Mouse (Mus musculus) MEL (cell line): Measurements from ENCODE around the gene Agr3.

Source experiments
- CTCF ChIP-seq, 3 experiments: IDR thresholded peaks in 2 of 3; conservative IDR thresholded peaks in 1 of 3; 2 replicates each; pipeline ENCODE4 v1.5.1; 2011 to 2012; ENCODE audit warnings: low read length in 3 of 3, low read depth in 2 of 3, mild to moderate bottlenecking in 2 of 3, improper control_type of control experiment in 1 of 3, inconsistent platforms in 1 of 3, mixed read lengths in 1 of 3, moderate library complexity in 1 of 3; ENCODE audit not compliant: control insufficient read depth in 1 of 3, insufficient read depth in 1 of 3, poor library complexity in 1 of 3, severe bottlenecking in 1 of 3
- EP300 ChIP-seq, 2 experiments: IDR thresholded peaks; 2 replicates each; pipeline ENCODE4 v1.6.1; 2011; ENCODE audit warnings: improper control_type of control experiment in 2 of 2, low read length in 2 of 2, low read depth in 1 of 2, mild to moderate bottlenecking in 1 of 2
- ETS1 ChIP-seq: IDR thresholded peaks from 2 replicates; pipeline ENCODE4 v1.6.1; 2012; ENCODE audit warnings: low read depth, mild to moderate bottlenecking, inconsistent platforms, low read length, improper control_type of control experiment, moderate library complexity
- MAZ ChIP-seq: IDR thresholded peaks from 2 replicates; pipeline ENCODE4 v1.6.1; 2012; ENCODE audit warnings: low read depth, mild to moderate bottlenecking, inconsistent platforms, low read length, improper control_type of control experiment
- POLR2A ChIP-seq, 2 experiments: IDR thresholded peaks; 2 replicates each; pipeline ENCODE4 v1.6.1; 2011 to 2012; ENCODE audit warnings: low read length in 2 of 2, mild to moderate bottlenecking in 2 of 2, control low read depth in 1 of 2, improper control_type of control experiment in 1 of 2, low read depth in 1 of 2, moderate library complexity in 1 of 2; ENCODE audit not compliant: control insufficient read depth in 1 of 2, insufficient read depth in 1 of 2, poor library complexity in 1 of 2
- USF2 ChIP-seq, 2 experiments: IDR thresholded peaks; 2 replicates each; pipeline ENCODE4 v1.6.1; 2011 to 2012; ENCODE audit warnings: improper control_type of control experiment in 2 of 2, low read length in 2 of 2, borderline replicate concordance in 1 of 2, inconsistent platforms in 1 of 2, low read depth in 1 of 2, mild to moderate bottlenecking in 1 of 2; ENCODE audit not compliant: insufficient read depth in 1 of 2

- TF ChIP-seq EP300 (IDR thresholded peaks at IDR 0.05; ENCODE audit: low read depth in 1 of 2, low read length in 2 of 2) (no peak), CTCF (IDR thresholded peaks at IDR 0.05 in 2 of 3, conservative IDR thresholded peaks at IDR 0.05 in 1 of 3; ENCODE audit: control insufficient read depth in 1 of 3, insufficient read depth in 1 of 3, low read depth in 2 of 3, low read length in 3 of 3, poor library complexity in 1 of 3, severe bottlenecking in 1 of 3) (no peak), MAZ (no peak), POLR2A (IDR thresholded peaks at IDR 0.05; ENCODE audit: control insufficient read depth in 1 of 2, insufficient read depth in 1 of 2, low read depth in 1 of 2, low read length in 2 of 2, poor library complexity in 1 of 2) (no peak), ETS1 (no peak), USF2 (IDR thresholded peaks at IDR 0.05; ENCODE audit: borderline replicate concordance in 1 of 2, insufficient read depth in 1 of 2, low read depth in 1 of 2, low read length in 2 of 2) (no peak)
These were observed 28.6 kb upstream of the Agr3 start for GRCm38 (mm10) chr12:35896764-35897282.
